In the genomic region with DNA sequence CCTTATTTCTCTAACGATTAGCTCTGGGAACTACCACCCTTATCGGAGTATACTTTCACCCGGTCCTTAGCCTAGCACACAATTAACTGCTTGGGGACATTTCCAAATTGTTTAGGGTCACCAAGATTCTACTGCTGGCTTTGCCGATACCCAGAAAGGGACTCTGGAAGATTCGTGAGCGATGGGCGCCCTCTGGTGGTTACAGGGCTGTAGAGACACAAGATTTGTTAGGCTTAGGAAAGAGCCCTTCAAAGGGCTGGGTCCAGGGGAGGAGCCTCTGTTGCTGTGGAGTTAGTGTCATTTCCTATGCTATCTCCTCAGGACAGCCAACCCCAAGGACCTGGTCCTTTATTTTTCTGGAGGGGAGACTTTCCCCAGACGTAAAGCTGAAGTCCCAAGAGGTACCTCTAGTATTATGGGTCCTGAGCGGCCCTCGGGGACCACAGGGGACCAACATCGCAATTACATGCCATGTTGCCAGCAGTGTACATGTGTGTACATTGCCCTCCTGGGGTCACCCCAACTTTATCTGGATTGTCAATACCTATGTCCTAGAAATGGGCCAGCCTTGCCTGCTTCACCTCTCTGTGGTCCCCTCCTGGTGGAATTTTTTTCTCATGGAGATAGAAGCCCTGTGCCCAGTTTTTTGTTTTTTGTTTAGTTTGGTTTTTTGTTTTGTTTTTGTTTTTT, we compare ENCODE assay signal across 9 mouse cellular contexts. TPM values are rescaled to one million over a fixed set of nuclear protein-coding genes. Genes with fewer than 3 reads are reported as not detected.
A peak's percentile ranks its signal among the peaks of the same experiment; 100 is the strongest.
DNase-seq lines count a peak whose midpoint lies in the region; ATAC-seq and TF ChIP-seq lines count a peak whose summit lies in the region.
"Had no signal": no experiment of that assay in that cellular context is flagged by ENCODE, and none has a peak within 500 bp of the region (broad histone marks: within the 10 kb centered on the region; RNA-seq: fewer than 3 reads in every experiment).

No protein-coding gene starts in this region.

- TF ChIP-seq POLR2A in ES-Bruce4 (IDR thresholded peaks at IDR 0.05; ENCODE audit: insufficient read depth, low read length) = no peak

- intact Hi-C loops in heart, postnatal 25 days (cut with DNase I) = loop anchor here (1.0 to 5.0 kb wide), 3 partner anchors 31 to 155 kb away; no protein-coding TSS in a partner anchor

- H3K27me3 ChIP-seq in ES-Bruce4 (ENCODE audit: control insufficient read depth, insufficient read depth, low read length, poor library complexity, severe bottlenecking) = no peaks in the 10 kb centered on the region
- H3K27me3 ChIP-seq in forebrain, embryonic 15.5 days = no peaks in the 10 kb centered on the region
- no peaks in the 10 kb centered on the region for H3K27me3 ChIP-seq in neural tube, embryonic 15.5 days (replicated peaks)

- peak overlapping the region; percentile 60 for H3K9ac ChIP-seq in ES-Bruce4 (ENCODE audit: low read depth, poor library complexity, severe bottlenecking)
- H3K9ac ChIP-seq in forebrain, embryonic 15.5 days (replicated peaks) = 0 out of 2 replicates have a peak overlapping the region, but pooled peaks have one; percentile 16
- 0 out of 2 replicates have a peak overlapping the region, but pooled peaks have one; percentile 26 for H3K9ac ChIP-seq in neural tube, embryonic 15.5 days (replicated peaks)

- H3K4me3 ChIP-seq in ES-Bruce4 (ENCODE audit: low read depth, low read length) = peak overlapping the region; percentile 55
- H3K4me3 ChIP-seq in forebrain, embryonic 15.5 days = peak overlapping the region; percentile 17
- H3K4me3 ChIP-seq in neural tube, embryonic 15.5 days (replicated peaks) = peak overlapping the region; percentile 9; the same call in 1 of the 2 replicates

- 25% methylated on average over 11 of the region's 11 CpGs for WGBS in forebrain, embryonic 15.5 days
- WGBS in neural tube, embryonic 15.5 days = 20% methylated on average over 11 of the region's 11 CpGs

- peak; percentile 93 for DNase-seq in cerebellum, adult 11 months
- DNase-seq in heart, postnatal 25 days (ENCODE audit: low spot score) = peak; percentile 79
- DNase-seq in layer of hippocampus, adult 11-12 months (ENCODE audit: low spot score) = peak; percentile 96
- DNase-seq in lung, adult 18-20 months = peak; percentile 91 to 94
- peak; percentile 96 for DNase-seq in testis, postnatal 10 days (ENCODE audit: low spot score)

- H3K4me2 ChIP-seq in forebrain, embryonic 15.5 days (replicated peaks) = peak overlapping the region; percentile 29
- peak overlapping the region; percentile 43 for H3K4me2 ChIP-seq in neural tube, embryonic 15.5 days

- peak; percentile 82 for TF ChIP-seq CTCF in ES-Bruce4 (IDR thresholded peaks at IDR 0.05; ENCODE audit: low read depth, low read length)

- H3K27ac ChIP-seq in ES-Bruce4 (ENCODE audit: insufficient read depth, low read length) = peak overlapping the region; percentile 91
- H3K27ac ChIP-seq in forebrain, embryonic 15.5 days (replicated peaks) = peak overlapping the region; percentile 70
- H3K27ac ChIP-seq in neural tube, embryonic 15.5 days (replicated peaks) = peak overlapping the region; percentile 67
- H3K27ac ChIP-seq: macrophage had no signal

- peaks cover 29% of the 10 kb centered on the region for H3K36me3 ChIP-seq in ES-Bruce4 (ENCODE audit: control insufficient read depth, insufficient read depth, low read length, poor library complexity, severe bottlenecking)
- peaks cover 26% of the 10 kb centered on the region for H3K36me3 ChIP-seq in forebrain, embryonic 15.5 days
- H3K36me3 ChIP-seq in neural tube, embryonic 15.5 days = peaks cover 19% of the 10 kb centered on the region

- H3K9me3 ChIP-seq in ES-Bruce4 (replicated peaks; ENCODE audit: control insufficient read depth, insufficient read depth, low read length, poor library complexity, severe bottlenecking) = no peaks in the 10 kb centered on the region
- no peaks in the 10 kb centered on the region for H3K9me3 ChIP-seq in forebrain, embryonic 15.5 days
- no peaks in the 10 kb centered on the region for H3K9me3 ChIP-seq in neural tube, embryonic 15.5 days (replicated peaks)

- H3K4me1 ChIP-seq in ES-Bruce4 (ENCODE audit: control insufficient read depth, insufficient read depth, low read length) = no peaks in the 10 kb centered on the region
- peaks cover 36% of the 10 kb centered on the region for H3K4me1 ChIP-seq in forebrain, embryonic 15.5 days
- H3K4me1 ChIP-seq in neural tube, embryonic 15.5 days = peaks cover 39% of the 10 kb centered on the region

- peak; percentile 51 for ATAC-seq in forebrain, embryonic 15.5 days (replicated peaks)
- ATAC-seq in neural tube, embryonic 15.5 days (ENCODE audit: low FRiP score) = peak; percentile 36

- no peak for TF ChIP-seq EP300 in ES-Bruce4 (IDR thresholded peaks at IDR 0.05; ENCODE audit: insufficient read depth, low read depth, low read length)

RNA-seq across cellular contexts. Expression of a gene that starts 6.0 kb away (rescaled TPM):
- 3,893 and 3,930 TPM in 2 replicates for polyA plus RNA-seq in ES-Bruce4 (2011; ENCODE audit: insufficient read depth, insufficient read length, low read depth, missing spikeins)
- polyA plus RNA-seq in forebrain, embryonic 15.5 days (2015; fragmentation: Nextera tagmentation; extraction: Ambion mirVana) = 2,368 and 2,448 TPM in 2 replicates
- total RNA-seq in heart, postnatal 25 days (2021) = 100 to 1,000 TPM; 231 to 265 TPM
- polyA plus RNA-seq in neural tube, embryonic 15.5 days (2015; fragmentation: Nextera tagmentation; extraction: Ambion mirVana) = 1,254 and 1,565 TPM in 2 replicates

RNA-seq across cellular contexts. Expression of a gene that starts 49.9 kb away (rescaled TPM):
- 23.5 and 30.1 TPM in 2 replicates for polyA plus RNA-seq in ES-Bruce4 (2011; ENCODE audit: insufficient read depth, insufficient read length, low read depth, missing spikeins)
- polyA plus RNA-seq in forebrain, embryonic 15.5 days (2015; fragmentation: Nextera tagmentation; extraction: Ambion mirVana) = 99.0 and 103 TPM in 2 replicates
- total RNA-seq in heart, postnatal 25 days (2021) = 10 to 100 TPM; 43.5 to 45.6 TPM
- 103 and 128 TPM in 2 replicates for polyA plus RNA-seq in neural tube, embryonic 15.5 days (2015; fragmentation: Nextera tagmentation; extraction: Ambion mirVana)

RNA-seq across cellular contexts. Expression of a gene that starts 50.2 kb away (rescaled TPM):
- polyA plus RNA-seq in ES-Bruce4 (2011; ENCODE audit: insufficient read depth, insufficient read length, low read depth, missing spikeins) = 31.7 and 36.2 TPM in 2 replicates
- 62.9 and 63.4 TPM in 2 replicates for polyA plus RNA-seq in forebrain, embryonic 15.5 days (2015; fragmentation: Nextera tagmentation; extraction: Ambion mirVana)
- total RNA-seq in heart, postnatal 25 days (2021) = 10 to 100 TPM; 10.1 TPM
- 53.7 and 59.4 TPM in 2 replicates for polyA plus RNA-seq in neural tube, embryonic 15.5 days (2015; fragmentation: Nextera tagmentation; extraction: Ambion mirVana)

Comparison
In these comparisons a context has a peak if more than half of its experiments do, and no peak if none do; other contexts are left out.
1. Peak in every context shown above with its lines: DNase-seq, ATAC-seq, H3K4me3 ChIP-seq and H3K27ac ChIP-seq.